Mouse (Mus musculus) MN1 (cell line): ENCODE measurements around the gene Cdiptos.
A peak's percentile ranks its signal among the peaks of the same experiment; 100 is the strongest.

Experiments
- DNase-seq: peaks from one replicate; pipeline ENCODE4 v3.0.0-alpha.2; 2016; ENCODE audit warnings: low spot score

Gene Cdiptos

GRCm38 (mm10) chr7:126923999-126924398, 51.9 kb downstream of the Cdiptos start:
- no peak for DNase-seq

- peak; percentile 84 for DNase-seq
Observed at GRCm38 (mm10) chr7:126922624-126923060, 53.3 kb downstream of the Cdiptos start, which contains the start of gene Tmem219. Tmem219 (minus strand) TSS chr7:126922917.
